Mouse (Mus musculus) adrenal gland, postnatal 14 days (tissue): ENCODE measurements around the gene Cadm3. TPM values are rescaled to one million over a fixed set of nuclear protein-coding genes. Genes with fewer than 3 reads are reported as not detected.

Experiments
- DNase-seq: peaks from one replicate; pipeline ENCODE4 v3.0.0; 2021; ENCODE audit warnings: mixed read lengths
- total RNA-seq: library from RNA; stranded (reverse); gene quantifications from 2 replicates; pipeline ENCODE4 v1.2.3, GENCODE M21; 2021

Cadm3 gene
- total RNA-seq, 1 experiment from 2014 or later: 9.7 TPM

DNA sequence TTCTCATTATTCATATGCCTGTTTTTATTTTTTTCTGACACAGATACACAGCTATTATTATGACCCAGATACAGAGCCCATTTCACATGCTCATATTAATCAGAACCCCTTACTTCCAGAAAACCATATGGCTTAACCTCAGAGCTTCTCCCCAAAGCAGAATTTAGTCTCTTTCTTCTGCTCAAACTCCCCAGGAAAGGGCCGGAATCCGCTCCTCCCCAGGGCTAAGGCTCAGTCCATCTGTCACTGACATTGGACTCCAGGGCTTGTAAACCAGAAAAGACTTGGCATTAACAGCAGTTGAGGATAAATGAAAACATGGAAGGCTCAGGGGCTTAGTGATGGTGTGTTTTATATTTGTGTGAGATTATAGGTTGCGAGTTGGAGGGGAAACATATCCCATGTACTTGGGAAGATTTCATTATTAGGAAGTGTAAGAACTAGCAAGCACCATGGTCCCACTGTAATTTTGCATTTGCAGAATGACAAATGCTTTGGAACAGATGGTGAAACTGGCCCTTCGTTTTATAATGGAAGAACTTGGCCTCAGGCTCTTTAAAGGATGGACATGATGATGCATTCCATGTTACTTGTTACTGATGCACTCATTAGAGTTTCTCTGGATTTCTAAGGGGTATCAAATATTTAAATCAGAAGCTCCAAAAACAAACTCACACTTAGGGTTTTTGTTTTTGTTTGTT lies 7.8 kb downstream of the Cadm3 start:
- no peak for DNase-seq

DNA sequence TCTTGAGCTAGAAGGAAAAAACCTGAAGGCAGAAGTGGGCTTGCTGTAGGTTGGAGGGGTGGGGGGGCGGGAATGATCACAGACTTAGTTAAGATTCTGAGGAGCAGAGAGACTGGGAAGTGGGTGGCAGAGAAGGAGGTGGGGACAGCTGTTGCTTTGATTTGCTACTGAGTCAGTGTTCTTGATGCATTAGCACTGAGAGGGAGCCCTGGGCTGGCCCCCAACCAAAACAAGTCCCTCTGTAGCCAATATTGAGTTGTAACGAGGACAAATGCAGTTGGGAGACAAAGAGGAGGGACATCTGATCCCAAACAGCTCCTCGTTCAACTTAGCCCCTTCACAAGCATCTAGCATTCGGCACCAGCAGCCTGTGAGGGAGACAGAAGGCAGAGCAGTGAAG lies 9.7 kb downstream of the Cadm3 start:
- no peak for DNase-seq

GRCm38 (mm10) chr1:173356699-173357098 lies 10.8 kb downstream of the Cadm3 start:
- DNase-seq: no peak

DNA sequence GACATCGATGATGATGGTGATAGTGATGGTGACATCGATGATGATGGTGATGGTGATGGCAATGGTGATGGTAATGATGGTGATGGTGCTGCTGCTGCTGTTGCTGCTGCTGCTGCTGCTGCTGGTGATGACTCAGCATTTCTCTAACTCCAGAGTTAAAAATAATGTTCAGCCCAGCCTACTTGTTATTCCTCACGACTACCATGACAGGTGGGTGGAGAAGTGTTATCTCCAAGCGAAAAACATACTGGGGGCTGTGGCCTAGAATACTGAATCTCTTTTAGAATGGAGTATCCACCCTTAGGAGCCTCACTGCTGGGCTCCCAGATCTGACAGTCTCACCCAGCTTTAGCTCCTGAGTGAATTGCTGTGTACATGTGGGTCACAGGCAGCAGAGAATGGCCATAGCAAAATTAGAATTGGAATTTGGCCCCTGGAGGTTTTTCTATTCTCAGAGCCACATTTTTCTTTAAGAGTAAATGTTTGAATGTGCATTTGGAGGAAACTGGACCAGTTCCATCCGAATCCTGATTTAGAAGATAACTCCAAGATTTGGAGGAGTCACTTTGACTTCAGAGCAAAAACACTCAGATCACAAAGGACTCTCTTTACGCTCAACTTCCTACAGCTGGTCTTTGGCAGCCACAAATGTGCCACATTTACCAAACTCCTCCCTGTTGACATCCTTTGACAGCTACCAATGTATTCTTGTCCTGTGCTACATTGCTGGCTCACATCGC lies 12.2 kb downstream of the Cadm3 start:
- no peak for DNase-seq

DNA sequence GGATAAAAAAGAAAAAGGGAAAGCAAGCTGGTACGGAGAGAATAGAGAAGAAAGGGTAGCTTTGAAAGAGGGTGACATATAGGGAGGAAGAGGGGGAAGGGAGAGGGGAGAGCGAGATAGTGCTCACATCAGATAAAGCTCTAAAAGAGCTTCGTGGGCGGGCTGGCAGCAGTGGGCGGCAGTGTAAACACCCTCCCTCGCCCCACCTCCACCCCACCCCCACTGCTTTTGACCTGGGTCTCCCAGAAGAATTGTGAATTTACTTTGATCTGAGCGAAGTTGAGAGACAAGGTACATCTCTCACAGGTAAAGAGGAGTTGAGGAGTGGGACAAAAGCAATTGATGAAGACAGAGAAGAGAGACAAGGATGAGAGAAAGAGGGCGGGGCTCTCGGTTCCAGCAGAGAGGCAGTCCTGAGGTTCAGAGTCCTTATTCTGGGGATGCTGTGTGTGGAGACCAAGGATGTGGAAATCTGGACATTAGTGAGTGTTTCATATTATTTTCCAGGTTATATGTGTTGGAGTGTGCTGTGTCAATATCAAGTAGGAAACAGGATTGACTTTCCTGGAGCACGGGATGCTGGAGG lies 17.0 kb downstream of the Cadm3 start, which contains the start of gene Aim2:
TSS of gene Aim2 (plus strand) at position 508 of the 586 bp plus-strand sequence.
- DNase-seq: no peak

- peak; percentile 50 for DNase-seq
Observed at GRCm38 (mm10) chr1:173349946-173350345, 17.5 kb downstream of the Cadm3 start.

GRCm38 (mm10) chr1:173349192-173349591 lies 18.3 kb downstream of the Cadm3 start:
- no peak for DNase-seq

DNA sequence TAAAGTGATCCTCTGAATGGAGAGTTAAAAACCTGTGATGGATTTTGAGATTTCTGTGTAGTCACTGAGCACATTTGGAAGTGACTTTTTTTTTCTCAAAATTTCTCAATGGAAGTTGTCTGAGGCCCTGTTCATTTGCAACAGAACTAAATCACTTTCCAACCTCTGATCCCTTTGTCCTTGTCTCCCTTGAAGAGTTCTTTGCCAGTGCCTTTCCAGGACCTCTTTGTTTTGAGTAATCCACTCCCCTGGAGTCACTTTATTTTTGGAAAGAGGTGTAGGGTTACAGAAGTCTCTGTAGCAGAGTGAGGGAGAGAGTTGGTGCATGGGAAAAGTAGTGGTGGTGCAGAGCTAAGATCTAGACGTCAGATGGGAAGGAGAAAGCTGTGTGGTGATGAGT lies 19.0 kb downstream of the Cadm3 start:
- no peak for DNase-seq

DNA sequence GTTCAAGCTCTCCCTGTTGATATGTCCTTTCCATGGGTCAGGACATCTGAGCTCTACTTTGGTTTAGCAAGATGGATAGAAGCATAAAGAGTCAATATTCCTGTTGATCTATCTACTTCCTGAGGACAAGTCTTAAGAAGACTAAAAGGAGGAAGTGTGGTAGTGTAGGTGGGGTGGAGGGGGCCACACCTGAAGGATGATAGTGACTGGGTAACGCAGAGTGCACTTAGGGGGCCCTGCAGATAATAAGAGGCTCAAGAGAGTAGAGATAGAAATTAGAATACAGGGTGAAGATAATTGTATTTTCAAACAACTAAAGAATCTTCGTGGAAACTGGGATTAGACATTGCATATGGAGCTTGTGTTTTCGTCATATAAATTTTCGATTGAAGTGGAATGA lies 22.4 kb downstream of the Cadm3 start:
- no peak for DNase-seq

DNA sequence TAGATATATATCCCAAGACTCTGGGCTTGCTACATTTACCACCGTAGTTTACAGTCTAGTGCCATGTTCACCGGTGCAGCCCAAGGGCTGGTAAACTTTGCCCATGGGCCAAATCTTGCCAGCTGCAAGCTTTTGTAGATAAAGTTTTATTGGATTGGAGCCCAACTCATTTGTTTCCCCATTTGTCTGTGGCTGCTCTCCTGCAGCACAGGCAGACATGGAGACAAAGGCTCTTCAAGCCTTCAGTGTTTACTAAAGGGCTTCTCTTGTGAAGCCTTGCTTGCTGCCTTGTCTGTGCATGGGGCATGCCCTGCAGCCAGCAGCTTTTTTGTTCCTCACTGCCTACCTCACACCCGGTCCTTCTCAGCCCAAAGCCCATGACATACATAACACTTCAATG lies 23.6 kb downstream of the Cadm3 start:
- DNase-seq: no peak

- DNase-seq: no peak
Observed at GRCm38 (mm10) chr1:173342425-173342824, 25.1 kb downstream of the Cadm3 start.

DNA sequence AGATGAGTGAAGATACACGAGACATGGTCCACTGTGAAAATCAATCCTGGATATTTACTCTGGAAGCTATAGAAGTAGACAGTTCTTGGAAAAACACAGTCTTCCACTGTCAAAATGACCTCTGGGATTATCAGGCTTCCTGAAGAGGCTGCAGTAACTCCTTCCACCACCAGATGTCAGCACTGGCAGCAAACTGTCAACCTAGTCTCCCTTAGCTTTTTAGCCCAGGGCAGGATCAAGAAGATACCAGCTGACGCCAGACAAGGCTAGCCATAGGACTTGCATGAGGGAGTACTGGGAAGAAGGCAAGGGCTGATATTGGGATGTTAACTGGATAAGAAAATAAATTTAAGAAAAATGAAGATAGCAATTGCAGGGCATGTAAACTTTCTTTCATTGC lies 28.0 kb downstream of the Cadm3 start:
- peak; percentile 59 for DNase-seq

DNA sequence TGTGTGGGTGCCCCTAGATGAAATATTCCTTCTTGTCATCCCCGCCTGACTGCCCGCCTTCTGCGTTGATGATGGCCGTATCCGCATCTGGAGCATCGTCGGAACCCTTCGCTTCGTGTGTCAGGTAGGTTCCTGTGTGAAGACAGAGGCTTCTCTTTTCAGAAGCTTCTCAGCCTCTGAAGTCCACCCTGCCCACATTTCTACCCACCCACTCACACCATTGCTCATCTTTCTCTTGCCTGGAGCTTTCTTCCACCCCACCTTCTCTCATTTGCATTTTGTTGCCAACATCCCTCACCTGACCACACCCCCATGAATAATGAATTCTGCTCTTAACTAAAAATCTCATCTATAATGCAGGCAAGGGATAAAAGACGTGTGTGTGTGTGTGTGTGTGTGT lies 30.5 kb downstream of the Cadm3 start:
- DNase-seq: no peak

DNA sequence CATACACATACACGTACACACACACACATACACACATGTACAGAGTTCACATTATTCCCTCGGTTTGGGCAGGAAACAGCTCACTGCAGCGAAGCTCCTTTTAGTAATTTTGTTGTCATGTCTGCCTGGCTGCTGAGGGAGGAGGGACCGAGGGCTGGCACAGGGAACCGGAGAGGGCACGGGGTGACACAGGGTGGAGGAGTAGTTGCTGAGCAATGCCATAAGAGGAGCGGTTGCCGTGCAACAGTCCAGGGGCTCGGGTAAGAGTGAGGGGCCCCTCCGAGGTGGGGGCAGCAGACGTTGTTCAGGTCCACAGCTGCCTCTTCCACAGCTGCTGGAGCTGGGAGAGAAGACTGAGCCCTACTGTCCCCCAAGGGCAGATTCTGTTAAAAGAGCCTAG lies 31.6 kb downstream of the Cadm3 start:
- no peak for DNase-seq

DNA sequence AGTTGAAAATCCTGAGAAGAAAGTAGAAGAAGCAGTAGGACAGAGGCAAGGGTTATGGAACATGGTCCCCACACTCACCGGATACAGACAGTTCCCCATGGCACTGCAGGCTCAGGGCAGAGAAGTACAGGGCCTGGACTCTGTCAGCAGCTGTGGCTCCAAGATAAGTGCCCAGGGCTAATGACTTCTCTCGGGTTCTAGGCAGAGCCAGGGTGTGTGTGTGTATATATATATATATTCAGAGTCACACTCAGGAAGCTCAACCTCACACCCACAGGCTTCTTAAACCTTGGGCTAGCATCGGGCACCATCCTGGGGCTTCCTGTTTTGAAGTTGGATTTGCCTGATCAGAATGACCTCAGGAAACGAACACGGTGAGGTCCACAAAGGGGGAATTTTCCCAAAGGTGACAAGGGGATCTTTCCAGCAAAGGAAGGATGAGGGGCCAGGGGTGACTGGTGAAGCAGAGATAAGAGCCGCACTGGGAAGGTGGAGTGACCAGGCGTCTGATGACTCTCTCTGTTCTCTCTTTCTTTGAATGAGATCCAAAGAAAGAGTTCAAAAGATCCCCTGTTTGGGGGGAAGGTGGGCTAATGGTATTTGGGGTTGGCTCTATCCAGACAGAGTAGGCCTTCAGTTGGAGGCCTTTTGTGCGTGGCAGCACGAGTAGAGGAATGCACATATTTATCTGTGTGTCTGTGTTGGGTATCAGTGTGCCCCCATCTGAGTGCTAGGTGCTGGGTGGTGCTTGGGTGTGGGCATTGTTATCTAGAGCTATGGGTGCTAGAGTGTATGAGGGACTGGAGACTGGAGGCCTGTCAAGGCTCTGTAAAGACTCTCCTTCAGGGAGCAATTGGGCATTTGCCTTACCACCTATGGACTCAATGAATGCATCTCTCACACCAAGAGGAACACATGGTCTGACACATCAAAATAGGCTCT lies 33.9 kb downstream of the Cadm3 start, which contains the start of gene Ackr1:
TSS of gene Ackr1 (minus strand) at position 439 of the 942 bp plus-strand sequence.
- DNase-seq: no peak

GRCm38 (mm10) chr1:173332418-173332817 lies 35.1 kb downstream of the Cadm3 start:
- no peak for DNase-seq

DNA sequence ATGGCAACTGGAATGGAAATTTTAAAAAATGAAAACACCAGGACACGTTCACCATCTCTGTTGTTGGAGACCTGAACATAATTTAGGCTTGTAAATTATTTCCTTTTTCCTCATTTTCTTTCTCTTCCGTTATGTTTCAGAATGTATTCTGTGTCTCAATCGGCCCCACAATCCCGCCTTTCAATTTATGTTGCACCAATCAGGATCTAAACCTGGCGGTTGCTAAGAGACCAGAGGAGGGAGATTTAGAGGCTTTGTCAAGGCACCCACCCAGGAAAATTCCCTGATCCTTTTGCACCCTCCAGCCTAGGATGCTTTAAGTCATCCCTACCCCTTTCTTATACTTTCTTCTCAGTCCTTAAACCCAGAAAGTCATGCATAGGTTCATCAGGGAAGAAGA lies 37.8 kb downstream of the Cadm3 start:
- no peak for DNase-seq

DNA sequence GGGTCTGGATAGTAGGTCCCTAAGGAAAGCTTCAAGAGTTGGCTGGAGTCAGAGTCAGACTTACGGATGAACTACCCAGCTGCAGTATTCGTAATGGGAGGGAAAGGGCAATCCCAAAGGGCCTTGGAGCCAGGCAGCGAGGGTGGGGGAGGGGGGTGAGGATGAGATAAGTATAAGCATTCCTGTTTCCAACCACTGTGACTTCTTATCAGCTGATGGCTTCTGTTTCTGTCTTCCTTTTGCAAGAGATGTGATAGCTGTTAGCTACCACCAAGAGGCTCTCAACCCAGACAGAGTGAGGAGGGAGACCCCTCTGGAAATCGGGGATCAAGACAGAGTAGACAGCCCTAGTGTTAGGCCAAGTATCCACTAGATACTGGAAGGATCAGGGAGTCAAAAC lies 38.3 kb downstream of the Cadm3 start:
- no peak for DNase-seq

- DNase-seq: no peak
Observed at GRCm38 (mm10) chr1:173328446-173328845, 39.0 kb downstream of the Cadm3 start.

GRCm38 (mm10) chr1:173326552-173326951 lies 40.9 kb downstream of the Cadm3 start:
- DNase-seq: no peak

DNA sequence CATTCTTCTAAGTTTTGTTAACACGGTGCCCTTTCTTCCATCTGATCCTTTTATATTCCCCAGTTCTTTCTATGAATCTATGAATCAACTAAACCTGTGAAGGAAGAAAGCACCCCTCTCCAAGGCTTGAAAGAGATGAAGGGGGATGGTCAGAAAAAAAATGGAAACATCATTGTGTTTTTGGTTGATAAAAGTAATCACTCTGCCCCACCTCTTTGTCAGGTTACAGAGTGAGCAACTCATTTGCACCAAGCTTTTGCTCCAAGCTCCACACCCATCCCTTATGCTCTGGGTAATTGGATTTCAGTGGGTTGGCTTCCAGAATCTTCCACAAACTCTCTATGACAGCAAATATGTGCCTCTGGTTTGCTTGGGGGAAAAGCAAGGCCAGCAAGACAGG lies 42.1 kb downstream of the Cadm3 start:
- DNase-seq: no peak

- no peak for DNase-seq
Observed at GRCm38 (mm10) chr1:173324961-173325360, 42.5 kb downstream of the Cadm3 start.
